Mouse (Mus musculus): Measurements from ENCODE around the gene Cdh18.
"Not testable (repeated sequence)": the region's sequence is repeated elsewhere in the genome, so short reads cannot be mapped to it uniquely, and the experiment has no call there.

Cdh18 gene

DNA sequence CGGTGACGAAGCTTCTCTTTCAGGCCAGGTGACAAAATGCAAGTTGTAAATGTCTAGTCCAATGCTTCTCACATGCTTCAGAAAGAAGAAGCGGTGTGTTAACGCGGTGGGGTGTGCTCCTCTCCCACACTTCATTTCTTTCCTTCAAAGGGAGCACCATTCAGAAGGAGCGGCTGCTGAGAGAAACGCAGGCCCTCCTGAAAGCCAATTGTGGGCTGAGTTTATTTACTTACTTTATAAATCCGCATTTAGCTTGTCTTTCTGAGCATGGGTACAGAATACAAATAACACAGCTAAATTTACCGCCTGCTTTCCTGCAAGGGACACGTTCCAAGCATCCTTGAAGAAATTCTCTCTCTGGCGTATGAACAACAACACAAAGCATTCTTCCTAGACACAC is 420.6 kb downstream of the Cdh18 start:
- peak; percentile 40 for DNase-seq

- no peak for DNase-seq
These were observed 431.3 kb downstream of the Cdh18 start for GRCm38 (mm10) chr15:22980136-22980535.

DNA sequence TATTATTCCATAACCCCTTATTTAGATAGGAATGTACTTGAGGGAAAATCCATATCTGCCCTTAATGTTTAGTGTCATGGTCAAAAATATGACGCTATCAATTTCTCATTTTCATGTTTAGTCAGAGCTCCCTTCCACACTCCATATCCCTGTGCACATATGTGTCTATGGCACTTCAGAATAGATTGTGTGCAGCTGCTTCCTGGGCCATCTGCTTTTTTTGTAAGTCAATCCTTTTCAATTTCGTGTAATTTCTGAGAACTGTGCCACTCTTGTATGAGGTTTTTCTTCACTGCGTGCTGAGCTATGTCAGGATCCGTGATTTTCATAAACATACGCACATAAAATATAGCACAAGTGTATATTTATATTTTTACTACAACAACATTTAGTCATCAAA is 435.8 kb downstream of the Cdh18 start:
- no peak for DNase-seq

DNA sequence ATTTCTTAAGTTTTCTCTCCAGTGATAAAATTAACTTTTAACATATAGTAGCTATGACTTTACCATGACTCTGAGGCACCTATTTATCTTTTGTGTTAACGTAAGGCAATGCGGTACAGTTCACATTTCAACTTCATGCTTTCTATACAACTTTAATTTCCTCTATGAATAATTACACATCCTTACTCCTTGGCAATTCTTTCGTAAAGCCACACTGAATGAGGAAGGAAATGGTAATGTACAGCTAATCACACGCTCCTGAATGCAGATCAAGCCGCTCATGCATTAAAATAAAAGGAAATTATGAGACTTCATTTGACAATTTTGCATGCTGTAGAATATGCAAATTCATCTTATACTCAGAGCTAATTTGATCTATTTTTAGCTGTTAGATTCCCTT is 467.9 kb downstream of the Cdh18 start:
- DNase-seq, result no peak

DNA sequence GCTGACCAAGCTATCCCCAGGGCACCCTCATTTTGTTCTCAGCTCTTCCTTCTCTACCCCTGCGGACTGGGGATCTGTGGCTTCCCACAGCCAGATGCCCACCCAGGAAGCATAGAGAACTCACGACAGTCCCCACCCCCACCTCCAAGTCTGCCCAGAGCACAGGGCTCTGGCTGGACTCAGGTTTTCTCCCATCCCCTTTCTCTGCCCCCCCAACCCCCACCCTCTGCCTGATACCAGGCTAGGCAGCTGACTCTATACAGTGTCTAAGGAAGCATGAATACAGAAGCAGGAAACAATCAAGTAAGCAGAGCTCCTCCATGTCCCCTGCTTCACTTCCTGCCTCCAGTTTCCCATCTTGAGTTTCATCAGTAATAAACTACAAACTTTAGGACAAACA is 472.3 kb downstream of the Cdh18 start:
- no peak for DNase-seq

- DNase-seq, result no peak
These were observed 473.8 kb downstream of the Cdh18 start for GRCm38 (mm10) chr15:23022635-23023034.

- DNase-seq, result no peak
These were observed 486.9 kb downstream of the Cdh18 start for GRCm38 (mm10) chr15:23035551-23036207.

- DNase-seq, result peak; percentile 83
These were observed 487.6 kb downstream of the Cdh18 start for GRCm38 (mm10) chr15:23036208-23037065.

GRCm38 (mm10) chr15:23037561-23037960 is 488.7 kb downstream of the Cdh18 start:
- DNase-seq, result no peak

- DNase-seq, result no peak
These were observed 497.4 kb downstream of the Cdh18 start for GRCm38 (mm10) chr15:23046127-23046785.

GRCm38 (mm10) chr15:23052006-23052405 is 503.2 kb downstream of the Cdh18 start:
- DNase-seq, result no peak

- not testable (repeated sequence) for DNase-seq
These were observed 536.5 kb downstream of the Cdh18 start for GRCm38 (mm10) chr15:23085326-23085725.

- no peak for DNase-seq
These were observed 538.7 kb downstream of the Cdh18 start for GRCm38 (mm10) chr15:23087535-23087934.

DNA sequence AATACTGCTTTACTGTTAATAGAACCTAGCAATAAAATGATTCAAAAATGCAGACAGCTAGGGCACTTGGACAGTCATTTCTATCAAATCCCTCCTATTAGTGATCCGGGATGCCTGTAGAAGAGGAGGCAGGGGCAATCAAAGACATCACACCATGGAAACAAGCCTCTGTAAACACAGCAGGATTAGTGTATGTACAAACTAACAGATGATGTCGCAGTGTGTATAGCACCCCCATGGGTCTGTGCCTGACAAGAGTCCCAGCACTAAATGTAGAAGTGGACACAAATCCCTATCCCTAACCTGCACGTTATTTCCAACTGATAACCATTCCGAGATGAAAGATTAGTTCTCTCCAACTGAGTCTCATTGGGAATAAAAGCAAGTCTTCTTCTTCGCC is 547.8 kb downstream of the Cdh18 start:
- no peak for DNase-seq

GRCm38 (mm10) chr15:23104668-23105380 is 556.0 kb downstream of the Cdh18 start:
- DNase-seq, result no peak

DNA sequence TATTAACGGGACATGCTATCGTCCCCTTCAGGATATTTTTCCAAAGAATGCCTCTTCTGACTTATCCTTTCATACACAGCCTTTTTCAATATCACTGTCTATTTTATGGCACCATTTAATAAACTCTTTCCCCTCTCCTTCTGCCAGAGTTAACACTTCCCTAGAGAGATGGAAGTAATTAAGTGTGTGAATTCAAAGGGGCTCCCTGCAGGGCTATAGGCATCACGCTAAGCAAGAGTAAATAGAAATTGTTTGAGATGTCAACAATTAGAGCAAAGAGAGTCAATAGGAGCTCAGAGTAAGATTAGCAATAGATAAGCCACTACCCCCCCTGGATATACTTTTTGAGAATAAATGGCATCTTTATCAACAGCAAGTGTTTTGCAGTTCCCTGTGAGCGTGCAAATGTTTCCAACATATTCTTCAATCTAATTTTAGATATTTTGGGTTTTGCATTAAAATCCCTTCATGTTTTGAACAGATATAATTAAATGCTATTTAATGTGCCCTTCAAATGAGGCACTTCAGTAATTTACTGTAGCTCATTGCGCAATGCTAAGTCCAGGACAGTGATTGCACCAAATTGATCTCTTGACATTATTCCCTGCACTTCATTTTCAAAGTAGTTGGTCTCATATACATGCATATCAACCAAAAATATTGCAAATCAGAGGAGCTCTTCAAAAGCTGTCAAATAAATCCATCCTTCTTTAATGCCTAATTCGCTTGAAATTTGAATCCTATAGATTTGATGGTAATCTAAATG is 586.3 kb downstream of the Cdh18 start:
- DNase-seq, result no peak

GRCm38 (mm10) chr15:23136971-23137370 is 588.1 kb downstream of the Cdh18 start:
- no peak for DNase-seq

DNA sequence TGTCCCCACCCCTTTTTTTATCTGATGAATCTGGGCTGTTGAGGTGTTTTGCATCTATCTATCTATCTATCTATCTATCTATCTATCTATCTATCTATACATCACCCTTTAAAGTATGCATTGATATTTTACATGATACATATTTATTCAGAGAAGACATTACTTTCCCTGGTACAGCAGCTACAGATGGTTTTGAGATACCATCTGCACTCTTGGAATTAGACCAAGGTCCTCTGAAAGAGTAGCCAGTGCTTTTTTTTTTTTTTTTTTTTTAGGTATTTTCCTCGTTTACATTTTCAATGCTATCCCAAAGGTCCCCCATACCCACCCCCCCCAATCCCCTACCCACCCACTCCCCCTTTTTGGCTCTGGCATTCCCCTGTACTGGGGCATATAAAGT is 594.1 kb downstream of the Cdh18 start:
- DNase-seq, result not testable (repeated sequence)

- DNase-seq, result no peak
These were observed 607.1 kb downstream of the Cdh18 start for GRCm38 (mm10) chr15:23155883-23156282.

- no peak for DNase-seq
These were observed 616.0 kb downstream of the Cdh18 start for GRCm38 (mm10) chr15:23164869-23165268.

DNA sequence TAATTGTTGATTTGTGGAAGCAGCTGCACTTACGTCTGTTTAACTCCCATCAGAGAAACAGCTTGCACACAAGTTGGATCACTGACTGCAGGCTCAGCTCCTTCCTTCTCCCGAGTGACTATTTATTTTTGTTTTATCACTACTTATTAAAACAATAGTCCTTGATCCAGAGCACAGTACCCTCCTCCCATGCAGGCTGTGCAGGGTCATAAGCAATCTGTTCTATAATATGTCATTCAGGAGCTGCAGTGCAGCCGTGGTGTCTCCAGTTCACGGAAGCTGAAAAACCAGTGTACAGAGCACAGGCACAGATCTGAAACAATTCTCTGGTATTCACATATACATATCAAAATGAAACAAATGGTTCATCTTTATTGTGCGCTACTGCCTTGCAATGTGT is 625.8 kb downstream of the Cdh18 start:
- DNase-seq, result no peak

GRCm38 (mm10) chr15:23212068-23212467 is 663.2 kb downstream of the Cdh18 start:
- no peak for DNase-seq

Data from right cerebral cortex, postnatal 25 days (tissue).